Mouse (Mus musculus) limb, embryonic 14.5 days (tissue): ENCODE measurements around the gene Tenm1. TPM values are rescaled to one million over a fixed set of nuclear protein-coding genes. Genes with fewer than 3 reads are reported as not detected.

Experiments
- ATAC-seq: fragments of 200-750 bp; cut with Nextera tagmentation; 2 replicates; pipeline ENCODE4 v1.8.0; 2017; ENCODE audit warnings: low read depth, moderate number of reproducible peaks, moderate TSS enrichment; ENCODE audit not compliant: low FRiP score
- DNase-seq: peaks from one replicate; pipeline ENCODE4 v3.0.0-alpha.2; 2015; ENCODE audit warnings: low spot score
- H3K27ac ChIP-seq: fragments of 300-500 bp; sonication (generic); replicated peaks from 2 replicates; pipeline ENCODE4 v1.5.1; 2014; ENCODE audit warnings: low read depth, mild to moderate bottlenecking, low read length, moderate library complexity, mixed read lengths
- H3K27me3 ChIP-seq: fragments of 300-500 bp; sonication (generic); 2 replicates; pipeline ENCODE4 v1.6.1; 2014; ENCODE audit warnings: low read length, mixed read lengths; ENCODE audit not compliant: control insufficient read depth, insufficient read depth
- H3K36me3 ChIP-seq: fragments of 300-500 bp; sonication (generic); 2 replicates; pipeline ENCODE4 v1.6.1; 2014; ENCODE audit warnings: mild to moderate bottlenecking, low read length, moderate library complexity, mixed read lengths; ENCODE audit not compliant: control insufficient read depth, insufficient read depth
- H3K4me1 ChIP-seq: fragments of 300-500 bp; sonication (generic); 2 replicates; pipeline ENCODE4 v1.6.1; 2014; ENCODE audit warnings: antibody characterized with exemption, low read length, mixed read lengths; ENCODE audit not compliant: control insufficient read depth, insufficient read depth
- H3K4me2 ChIP-seq: fragments of 300-500 bp; sonication (generic); replicated peaks from 2 replicates; pipeline ENCODE4 v1.6.1; 2014; ENCODE audit warnings: low read depth, mild to moderate bottlenecking, low read length, moderate library complexity; ENCODE audit not compliant: severe bottlenecking
- H3K4me3 ChIP-seq: fragments of 300-500 bp; sonication (generic); replicated peaks from 2 replicates; pipeline ENCODE4 v1.5.1; 2014; ENCODE audit warnings: low read length
- H3K9ac ChIP-seq: fragments of 300-500 bp; sonication (generic); 2 replicates; pipeline ENCODE4 v1.6.1; 2014; ENCODE audit warnings: mild to moderate bottlenecking, low read depth, low read length, moderate library complexity; ENCODE audit not compliant: severe bottlenecking
- H3K9me3 ChIP-seq: fragments of 300-500 bp; sonication (generic); 2 replicates; pipeline ENCODE4 v1.6.1; 2016; ENCODE audit warnings: low read length; ENCODE audit not compliant: control insufficient read depth
- POLR2A ChIP-seq: fragments of 200-500 bp; IDR thresholded peaks from 2 replicates; pipeline ENCODE4 v1.8.0; 2012; ENCODE audit warnings: inconsistent platforms, mild to moderate bottlenecking, moderate library complexity, borderline replicate concordance; ENCODE audit not compliant: insufficient read depth, insufficient read length; ENCODE audit errors: extremely low read depth
- WGBS: fragments of 180-500 bp; shearing (Covaris S2); extraction: QIAGEN DNeasy Blood & Tissue Kit; methylation state at CpG from one replicate; pipeline ENCODE4 v1.1.7; 2014; 5-methylcytosine and 5-hydroxymethylcytosine counted together
- polyA plus RNA-seq, 2 experiments: library from polyadenylated mRNA; depleted of rRNA in 1 of 2; stranded (reverse) in 1 of 2; unstranded in 1 of 2; fragments of >200 nt; fragmentation: Nextera tagmentation in 1 of 2; extraction: Ambion mirVana in 1 of 2; gene quantifications; 2 replicates each; pipeline versions ENCODE4 v1.2.1 to v1.2.3; 2012 to 2014

Gene Tenm1
- polyA plus RNA-seq, 2 experiments = 3.2 to 6.1 TPM

- ATAC-seq = no peak
Observed at GRCm38 (mm10) chrX:42502291-42503043, 926.5 kb downstream of the Tenm1 start, which contains the start of gene Sh2d1a. TSS of gene Sh2d1a (plus strand) at chrX:42502453.

GRCm38 (mm10) chrX:42500538-42500937 is 928.4 kb downstream of the Tenm1 start:
- H3K4me1 ChIP-seq = no peaks in the 10 kb centered on the region
- no peaks in the 10 kb centered on the region for H3K27me3 ChIP-seq
- DNase-seq = no peak
- ATAC-seq = no peak
- no peak overlapping the region for H3K9ac ChIP-seq
- no peaks in the 10 kb centered on the region for H3K9me3 ChIP-seq
- H3K27ac ChIP-seq = no peak overlapping the region
- no peak for TF ChIP-seq POLR2A
- no peaks in the 10 kb centered on the region for H3K36me3 ChIP-seq
- H3K4me2 ChIP-seq = no peak overlapping the region
- H3K4me3 ChIP-seq = no peak overlapping the region

More at GRCm38 (mm10) chrX:42502291-42503043, 926.5 kb downstream of the Tenm1 start, which contains the start of gene Sh2d1a:
- WGBS = 78% methylated on average over 13 of the region's 13 CpGs
- no peak for TF ChIP-seq POLR2A
- Histone ChIP-seq H3K36me3 (no peaks in the 10 kb centered on the region), H3K4me2 (no peak within 1 kb of the TSS), H3K9ac (no peak within 1 kb of the TSS), H3K27ac (no peak within 1 kb of the TSS), H3K4me1 (no peaks in the 10 kb centered on the region), H3K27me3 (no peaks in the 10 kb centered on the region), H3K4me3 (no peak within 1 kb of the TSS), H3K9me3 (no peaks in the 10 kb centered on the region)
- DNase-seq = no peak

DNA sequence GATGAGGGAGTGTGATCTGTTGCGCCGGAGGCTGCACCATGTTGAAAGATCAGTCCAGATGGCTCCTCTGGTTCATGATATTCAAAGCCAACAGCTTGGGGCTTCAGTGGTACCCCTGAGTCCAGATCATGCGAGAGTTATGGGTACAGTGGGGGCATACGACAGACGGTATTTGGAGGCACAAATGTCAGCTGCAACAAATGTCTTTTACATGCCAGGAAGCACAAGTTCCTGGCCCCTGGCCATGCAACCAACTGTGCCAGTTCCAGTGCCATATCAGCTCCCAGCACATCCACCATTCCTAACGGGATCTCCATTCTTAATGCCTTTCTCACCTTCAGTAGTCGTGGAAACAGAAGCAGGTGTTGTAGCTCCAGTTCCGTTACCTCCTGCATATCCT is 938.6 kb downstream of the Tenm1 start:
- 89% methylated on average over 8 of the region's 8 CpGs for WGBS
- no peaks in the 10 kb centered on the region for H3K4me1 ChIP-seq
- H3K27ac ChIP-seq = no peak overlapping the region
- DNase-seq = no peak
- H3K36me3 ChIP-seq = no peaks in the 10 kb centered on the region
- no peak overlapping the region for H3K4me3 ChIP-seq
- no peak overlapping the region for H3K4me2 ChIP-seq
- no peak overlapping the region for H3K9ac ChIP-seq
- H3K9me3 ChIP-seq = no peaks in the 10 kb centered on the region
- H3K27me3 ChIP-seq = no peaks in the 10 kb centered on the region
- TF ChIP-seq POLR2A = no peak
- no peak for ATAC-seq

GRCm38 (mm10) chrX:42489446-42489845 is 939.5 kb downstream of the Tenm1 start, which contains the start of gene Tex13c2:
TSS of gene Tex13c2 (plus strand) at chrX:42489691.
- DNase-seq = no peak
- whole genome bisulfite sequencing = 83% methylated on average over 16 of the region's 16 CpGs
- H3K9ac ChIP-seq = no peak within 1 kb of the TSS
- no peak within 1 kb of the TSS for H3K4me2 ChIP-seq
- H3K27ac ChIP-seq = no peak within 1 kb of the TSS
- no peak for TF ChIP-seq POLR2A
- H3K4me1 ChIP-seq = no peaks in the 10 kb centered on the region
- H3K36me3 ChIP-seq = no peaks in the 10 kb centered on the region
- H3K4me3 ChIP-seq = no peak within 1 kb of the TSS
- H3K27me3 ChIP-seq = no peaks in the 10 kb centered on the region
- H3K9me3 ChIP-seq = no peaks in the 10 kb centered on the region
- ATAC-seq = no peak

Other genes starting within 250 kb of the Tenm1 start
- not detected in 2 replicates for gene Tex13c1, start 162.0 kb upstream of the Tenm1 start, polyA plus RNA-seq (2012; rRNA removed)
- not detected in 2 replicates for gene Tex13c1, start 162.0 kb upstream of the Tenm1 start, polyA plus RNA-seq (2014; fragmentation: Nextera tagmentation; extraction: Ambion mirVana)